8 mouse cellular contexts compared by ENCODE assay signal in the genomic region with DNA sequence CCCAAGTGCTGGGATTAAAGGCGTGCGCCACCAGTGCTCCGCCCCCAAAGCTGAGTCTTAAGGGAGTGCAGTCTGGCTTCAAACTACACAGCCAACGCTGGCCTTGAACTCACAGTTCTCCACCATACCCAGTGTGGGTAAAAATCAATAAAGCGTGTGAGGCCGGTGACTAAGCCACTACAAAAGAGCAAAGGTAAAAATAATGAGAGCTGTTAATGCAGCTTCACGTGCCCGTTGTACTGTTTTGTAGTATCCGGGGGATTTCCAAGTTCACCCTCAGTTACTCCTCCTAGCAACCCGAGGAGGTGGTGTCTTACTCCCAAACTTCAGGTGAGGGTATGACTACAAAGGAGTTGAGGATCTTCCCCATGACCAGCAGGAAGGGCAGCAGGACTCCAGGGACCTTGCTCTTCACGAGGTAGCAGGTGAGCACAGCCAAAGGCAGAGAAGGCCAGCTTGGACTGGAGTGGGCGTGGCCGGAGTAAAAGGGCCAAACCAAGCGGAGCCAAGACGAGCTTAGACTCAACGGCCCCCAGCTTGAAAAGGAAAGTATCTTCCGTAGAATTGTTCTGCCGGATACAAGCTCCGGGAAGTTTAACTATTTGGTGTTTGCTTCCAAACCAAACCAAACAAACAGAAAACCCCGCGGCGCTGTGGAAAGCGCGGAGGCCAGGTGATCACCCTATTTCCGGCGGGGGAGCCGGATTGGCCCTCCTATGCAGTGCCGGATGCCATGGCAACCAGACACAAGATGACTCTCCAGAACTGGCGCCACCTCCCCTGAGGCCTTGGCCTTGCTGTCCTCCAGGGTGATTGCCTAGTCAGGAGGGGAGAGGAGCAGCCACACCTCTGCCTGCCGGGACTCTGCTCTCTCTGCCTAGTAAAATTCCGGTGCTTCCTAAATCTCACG. TPM values are rescaled to one million over a fixed set of nuclear protein-coding genes. Genes with fewer than 3 reads are reported as not detected.
DNase-seq lines count a peak whose midpoint lies in the region; ATAC-seq and TF ChIP-seq lines count a peak whose summit lies in the region.

No protein-coding gene starts in this region.

- peak overlapping the region; percentile 37 for H3K4me3 ChIP-seq in intestine, postnatal 0 days (ENCODE audit: low read depth, low read length)
- H3K4me3 ChIP-seq in liver, embryonic 12.5 days: peak overlapping the region; percentile 48
- peak overlapping the region; percentile 29 for H3K4me3 ChIP-seq in myocyte

- H3ac ChIP-seq in myocyte (ENCODE audit: control insufficient read depth, insufficient read length): no peak overlapping the region

- H3K9ac ChIP-seq in intestine, postnatal 0 days (ENCODE audit: low read depth, low read length): peak overlapping the region; percentile 26
- peak overlapping the region; percentile 69 for H3K9ac ChIP-seq in liver, embryonic 12.5 days

- H3K36me3 ChIP-seq in intestine, postnatal 0 days (ENCODE audit: control insufficient read depth, insufficient read depth): no peaks in the 10 kb centered on the region
- no peaks in the 10 kb centered on the region for H3K36me3 ChIP-seq in liver, embryonic 12.5 days
- no peaks in the 10 kb centered on the region for H3K36me3 ChIP-seq in myocyte (ENCODE audit: control insufficient read depth, insufficient read depth)

- H3K27me3 ChIP-seq in intestine, postnatal 0 days (replicated peaks; ENCODE audit: control insufficient read depth, insufficient read depth, low read length): no peaks in the 10 kb centered on the region
- H3K27me3 ChIP-seq in liver, embryonic 12.5 days (replicated peaks): no peaks in the 10 kb centered on the region
- no peaks in the 10 kb centered on the region for H3K27me3 ChIP-seq in myocyte (ENCODE audit: control insufficient read depth, insufficient read depth, insufficient read length)

- peak; percentile 86 for ATAC-seq in intestine, postnatal 0 days
- peak; percentile 81 for ATAC-seq in liver, embryonic 12.5 days

- TF ChIP-seq POLR2A in myocyte (IDR thresholded peaks at IDR 0.05; ENCODE audit: insufficient read length, low read depth): peak; percentile 49

- 9% methylated on average over 32 of the region's 32 CpGs for WGBS in intestine, postnatal 0 days
- 9% methylated on average over 32 of the region's 32 CpGs for WGBS in liver, embryonic 12.5 days (ENCODE audit: insufficient replicate concordance)

- H3K79me2 ChIP-seq in myocyte (ENCODE audit: control insufficient read depth, insufficient read depth): no peaks in the 10 kb centered on the region

- no peaks in the 10 kb centered on the region for H3K9me3 ChIP-seq in intestine, postnatal 0 days (ENCODE audit: control insufficient read depth)
- no peaks in the 10 kb centered on the region for H3K9me3 ChIP-seq in liver, embryonic 12.5 days (replicated peaks)

- peak; percentile 82 for DNase-seq in 416B (ENCODE audit: low read depth)
- DNase-seq in adrenal gland, adult 18-20 months (ENCODE audit: low spot score in 2 of 2): peak; percentile 63 to 74
- DNase-seq in embryo, embryonic 9.5 days (ENCODE audit: extremely low spot score): peak; percentile 82
- DNase-seq in heart, adult 11 months: peak; percentile 98
- DNase-seq in spleen, postnatal 4 days (ENCODE audit: low spot score in 2 of 2): peak; percentile 84 to 89

- H3K4me2 ChIP-seq in intestine, postnatal 0 days (replicated peaks; ENCODE audit: low read depth): peak overlapping the region; percentile 71
- H3K4me2 ChIP-seq in liver, embryonic 12.5 days: peak overlapping the region; percentile 68
- H3K4me2 ChIP-seq in myocyte (ENCODE audit: low read depth): peak overlapping the region; percentile 98

- peak overlapping the region; percentile 87 for H3K27ac ChIP-seq in intestine, postnatal 0 days (ENCODE audit: low read depth, low read length)
- peak overlapping the region; percentile 96 for H3K27ac ChIP-seq in liver, embryonic 12.5 days

- TF ChIP-seq CTCF in intestine, postnatal 0 days (IDR thresholded peaks at IDR 0.05; ENCODE audit: low read depth): no peak

- H3K4me1 ChIP-seq in intestine, postnatal 0 days (replicated peaks; ENCODE audit: control insufficient read depth, insufficient read depth, low read length): peaks cover 16% of the 10 kb centered on the region
- peaks cover 99% of the 10 kb centered on the region for H3K4me1 ChIP-seq in liver, embryonic 12.5 days

TF ChIP-seq in myocyte, 11 proteins besides CTCF, POLR2A, EP300 and RAD21:
- TF ChIP-seq POLR2AphosphoS2 (IDR thresholded peaks at IDR 0.05; ENCODE audit: insufficient read length, low read depth): no peak
- no peak for TF ChIP-seq REST (IDR thresholded peaks at IDR 0.05; ENCODE audit: insufficient read depth, insufficient read length)
- TF ChIP-seq MYOD1 (IDR thresholded peaks at IDR 0.05; ENCODE audit: control insufficient read depth in 1 of 3, insufficient read length in 2 of 3, low read depth in 2 of 3): no peak
- TF ChIP-seq TCF12 (IDR thresholded peaks at IDR 0.05; ENCODE audit: insufficient read depth, poor library complexity, severe bottlenecking): no peak
- no peak for TF ChIP-seq USF1 (IDR thresholded peaks at IDR 0.05; ENCODE audit: low read depth)
- TF ChIP-seq SRF (IDR thresholded peaks at IDR 0.05; ENCODE audit: control insufficient read depth, insufficient read length, low read depth): no peak
- no peak for TF ChIP-seq MAX (IDR thresholded peaks at IDR 0.05; ENCODE audit: low read depth)
- no peak for TF ChIP-seq E2F4 (IDR thresholded peaks at IDR 0.05; ENCODE audit: insufficient read depth)
- no peak for TF ChIP-seq MYOG (IDR thresholded peaks at IDR 0.05; ENCODE audit: control insufficient read depth in 1 of 3, insufficient read depth in 1 of 3, insufficient read length in 2 of 3, low read depth in 2 of 3)
- TF ChIP-seq CEBPB (IDR thresholded peaks at IDR 0.05; ENCODE audit: insufficient read depth, poor library complexity, severe bottlenecking): no peak
- TF ChIP-seq TCF3 (IDR thresholded peaks at IDR 0.05; ENCODE audit: insufficient read length, low read depth): no peak
TF ChIP-seq in myocyte: peak in this region for 0.

RNA-seq across cellular contexts. Expression of a gene that starts 27.9 kb away (rescaled TPM):
- total RNA-seq in adrenal gland, adult 18-20 months (2021): 1 to 10 TPM; 5.4 to 5.5 TPM
- polyA plus RNA-seq in intestine, postnatal 0 days (2015; fragmentation: Nextera tagmentation; extraction: Ambion mirVana): 5.4 and 6.1 TPM in 2 replicates
- polyA plus RNA-seq in liver, embryonic 12.5 days (2016; fragmentation: Nextera tagmentation; extraction: Ambion mirVana): 11.7 and 12.9 TPM in 2 replicates
- 1.5 TPM for polyA plus RNA-seq in myocyte (2012; fragmentation: generic; extraction: Trizol)

Comparison
In these comparisons a context has a peak if more than half of its experiments do, and no peak if none do; other contexts are left out.
1. Peak in every context shown above with its lines: DNase-seq, ATAC-seq, H3K4me3 ChIP-seq and H3K27ac ChIP-seq.